Mouse (Mus musculus): ENCODE measurements at regions not wholly inside any gene's neighbourhood (a gene's known extent, or its start where the extent isn't known, plus 50 kb on each side); places are given as distances from the start of the nearest gene placed in this dataset.

DNA sequence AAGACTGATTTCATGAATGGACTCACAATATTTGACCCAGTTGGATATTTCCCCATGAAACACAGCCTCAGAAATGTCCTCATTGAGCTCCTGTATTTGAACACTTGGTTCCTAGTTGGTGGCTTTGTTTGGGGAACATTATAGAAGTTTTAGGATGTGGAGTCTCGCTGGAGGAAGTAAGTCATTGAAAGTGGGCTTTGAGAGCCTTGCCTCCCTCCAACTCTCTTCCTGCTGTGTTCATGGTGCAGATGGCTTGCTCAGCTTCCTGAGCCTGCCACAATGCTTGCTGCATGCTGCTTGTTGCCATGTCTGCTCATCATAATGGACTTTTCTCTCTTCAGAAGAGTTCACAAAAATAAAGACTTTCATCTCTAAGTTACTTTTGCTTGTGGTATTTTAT is 239.5 kb upstream of the Trib2 start:
- ATAC-seq (no peak), DNase-seq (ENCODE audit: low spot score) (no peak)
- H3K27ac ChIP-seq = no peak overlapping the region
- no peak overlapping the region for H3K4me3 ChIP-seq (ENCODE audit: low read length)
- no peak for TF ChIP-seq CTCF (IDR thresholded peaks at IDR 0.05; ENCODE audit: low read depth)
- no peak overlapping the region for H3K9ac ChIP-seq (replicated peaks; ENCODE audit: low read length)
- no peak overlapping the region for H3K4me2 ChIP-seq (ENCODE audit: low read depth, low read length)
- H3K27me3 ChIP-seq (ENCODE audit: insufficient read depth, low read length) = no peaks in the 10 kb centered on the region
- H3K9me3 ChIP-seq (ENCODE audit: low read length) = no peaks in the 10 kb centered on the region
- WGBS = 53% methylated on average over 1 of the region's 1 CpGs
- H3K36me3 ChIP-seq (ENCODE audit: insufficient read depth, low read length) = no peaks in the 10 kb centered on the region
- H3K4me1 ChIP-seq (ENCODE audit: insufficient read depth, low read length) = no peaks in the 10 kb centered on the region

DNA sequence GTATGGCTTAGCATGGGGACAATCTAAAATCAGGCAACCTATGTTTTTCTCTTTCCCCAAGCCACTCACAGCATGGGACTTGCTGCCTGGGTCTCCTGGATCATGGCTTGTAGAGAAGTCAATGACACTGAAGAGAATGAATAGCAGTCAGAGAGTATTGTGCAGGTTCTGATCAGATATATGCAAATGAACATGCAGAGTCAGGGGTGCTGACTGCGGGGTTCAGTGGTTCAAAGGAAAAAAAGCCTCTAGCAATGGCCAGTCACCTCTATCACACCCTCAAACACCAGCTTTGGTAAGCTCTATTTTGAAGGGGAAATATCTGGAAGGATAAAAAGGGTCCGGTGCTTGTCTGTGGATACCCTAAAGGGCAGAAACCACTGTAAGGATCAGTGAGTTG is 237.9 kb upstream of the Trib2 start:
- ATAC-seq = no peak
- H3K9me3 ChIP-seq (ENCODE audit: low read length) = no peaks in the 10 kb centered on the region
- no peak for TF ChIP-seq CTCF (IDR thresholded peaks at IDR 0.05; ENCODE audit: low read depth)
- H3K9ac ChIP-seq (replicated peaks; ENCODE audit: low read length) = no peak overlapping the region
- no peak overlapping the region for H3K4me2 ChIP-seq (ENCODE audit: low read depth, low read length)
- DNase-seq (ENCODE audit: low spot score) = no peak
- no peak overlapping the region for H3K4me3 ChIP-seq (ENCODE audit: low read length)
- H3K36me3 ChIP-seq (ENCODE audit: insufficient read depth, low read length) = no peaks in the 10 kb centered on the region
- 82% methylated on average over 2 of the region's 2 CpGs for WGBS
- no peaks in the 10 kb centered on the region for H3K4me1 ChIP-seq (ENCODE audit: insufficient read depth, low read length)
- no peaks in the 10 kb centered on the region for H3K27me3 ChIP-seq (ENCODE audit: insufficient read depth, low read length)
- no peak overlapping the region for H3K27ac ChIP-seq

- DNase-seq (ENCODE audit: low spot score) = no peak
- no peaks in the 10 kb centered on the region for H3K9me3 ChIP-seq (ENCODE audit: low read length)
- 69% methylated on average over 3 of the region's 3 CpGs for WGBS
- H3K36me3 ChIP-seq (ENCODE audit: insufficient read depth, low read length) = no peaks in the 10 kb centered on the region
- no peak for TF ChIP-seq CTCF (IDR thresholded peaks at IDR 0.05; ENCODE audit: low read depth)
- H3K27ac ChIP-seq = no peak overlapping the region
- no peak for ATAC-seq
- H3K4me2 ChIP-seq (ENCODE audit: low read depth, low read length) = no peak overlapping the region
- no peaks in the 10 kb centered on the region for H3K4me1 ChIP-seq (ENCODE audit: insufficient read depth, low read length)
- no peak overlapping the region for H3K9ac ChIP-seq (replicated peaks; ENCODE audit: low read length)
- no peaks in the 10 kb centered on the region for H3K27me3 ChIP-seq (ENCODE audit: insufficient read depth, low read length)
- no peak overlapping the region for H3K4me3 ChIP-seq (ENCODE audit: low read length)
Measured at GRCm38 (mm10) chr12:16053735-16054134, 237.0 kb upstream of the Trib2 start.

DNA sequence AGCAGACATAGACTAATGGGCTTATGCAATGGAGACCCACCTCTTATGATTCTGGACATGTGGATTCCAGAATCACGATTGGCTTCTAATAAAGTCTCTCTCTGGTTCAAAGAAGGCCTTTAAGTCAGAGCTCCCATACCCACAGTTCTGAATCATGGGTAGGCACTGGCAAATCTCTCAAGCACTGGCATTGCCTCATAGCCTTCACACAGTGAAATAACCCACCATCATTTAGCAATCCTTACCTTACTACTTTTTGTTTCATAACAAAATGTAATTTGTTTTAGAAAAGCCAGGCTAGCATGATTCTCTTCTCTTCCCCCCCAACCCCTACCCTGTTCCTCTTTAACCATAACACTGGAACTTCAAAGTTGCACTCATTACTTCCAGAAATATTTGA is 236.3 kb upstream of the Trib2 start:
- no peak for TF ChIP-seq CTCF (IDR thresholded peaks at IDR 0.05; ENCODE audit: low read depth)
- Histone ChIP-seq H3K4me2 (ENCODE audit: low read depth, low read length) (no peak overlapping the region), H3K4me1 (ENCODE audit: insufficient read depth, low read length) (no peaks in the 10 kb centered on the region), H3K9me3 (ENCODE audit: low read length) (no peaks in the 10 kb centered on the region), H3K27ac (no peak overlapping the region), H3K27me3 (ENCODE audit: insufficient read depth, low read length) (no peaks in the 10 kb centered on the region), H3K4me3 (ENCODE audit: low read length) (no peak overlapping the region), H3K36me3 (ENCODE audit: insufficient read depth, low read length) (no peaks in the 10 kb centered on the region), H3K9ac (replicated peaks; ENCODE audit: low read length) (no peak overlapping the region)
- no peak for DNase-seq (ENCODE audit: low spot score)
- WGBS = 77% methylated on average over 1 of the region's 1 CpGs
- no peak for ATAC-seq

DNA sequence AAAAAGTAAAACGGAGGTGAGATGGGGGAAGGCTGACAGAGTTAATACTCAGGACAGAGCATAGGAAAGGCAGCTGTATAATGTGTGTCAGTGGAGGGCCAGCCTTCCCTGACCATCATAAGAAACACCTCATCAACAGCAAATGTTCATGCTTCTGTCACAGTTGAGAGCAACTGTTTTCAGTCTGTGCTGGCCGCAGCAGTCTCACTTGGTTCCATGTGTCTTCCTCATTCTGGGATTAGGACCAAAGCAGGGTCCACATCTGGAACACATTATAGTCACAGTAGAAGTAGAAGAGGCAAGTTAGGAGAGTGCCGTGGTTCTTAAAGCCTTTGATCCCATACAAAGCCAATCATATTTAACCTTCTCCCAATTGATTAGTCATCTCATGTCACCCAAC is 235.6 kb upstream of the Trib2 start:
- 85% methylated on average over 3 of the region's 3 CpGs for WGBS
- TF ChIP-seq CTCF (IDR thresholded peaks at IDR 0.05; ENCODE audit: low read depth) = no peak

DNA sequence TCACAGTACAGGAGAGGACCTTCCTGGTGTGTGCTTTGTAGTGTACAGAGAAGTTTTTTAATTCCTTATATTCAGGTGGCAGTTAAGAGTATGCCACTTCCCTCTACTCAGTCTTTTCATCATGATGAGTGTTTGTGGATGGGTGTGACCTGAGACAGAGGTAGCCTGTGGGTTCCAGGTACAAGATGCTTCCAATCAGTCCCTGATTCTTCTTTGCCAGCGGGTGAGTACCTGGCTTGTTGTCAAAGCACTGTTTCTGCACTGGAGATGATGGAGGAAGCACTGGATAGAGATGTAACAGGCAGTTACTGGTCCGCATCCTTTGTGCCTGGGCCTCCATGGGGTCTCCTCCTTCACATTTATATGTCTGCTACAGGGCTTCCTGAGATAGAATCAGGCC is 234.7 kb upstream of the Trib2 start:
- WGBS = 87% methylated on average over 2 of the region's 2 CpGs
- H3K4me3 ChIP-seq (ENCODE audit: low read length) = no peak overlapping the region
- DNase-seq (ENCODE audit: low spot score) (no peak), ATAC-seq (no peak)
- no peak overlapping the region for H3K27ac ChIP-seq
- no peaks in the 10 kb centered on the region for H3K9me3 ChIP-seq (ENCODE audit: low read length)
- no peak for TF ChIP-seq CTCF (IDR thresholded peaks at IDR 0.05; ENCODE audit: low read depth)
- no peaks in the 10 kb centered on the region for H3K36me3 ChIP-seq (ENCODE audit: insufficient read depth, low read length)
- H3K9ac ChIP-seq (replicated peaks; ENCODE audit: low read length) = no peak overlapping the region
- no peaks in the 10 kb centered on the region for H3K27me3 ChIP-seq (ENCODE audit: insufficient read depth, low read length)
- H3K4me1 ChIP-seq (ENCODE audit: insufficient read depth, low read length) = no peaks in the 10 kb centered on the region
- no peak overlapping the region for H3K4me2 ChIP-seq (ENCODE audit: low read depth, low read length)

More for the DNA sequence above, 235.6 kb upstream of the Trib2 start:
- no peak overlapping the region for H3K4me3 ChIP-seq (ENCODE audit: low read length)
- ATAC-seq = no peak
- H3K4me2 ChIP-seq (ENCODE audit: low read depth, low read length) = no peak overlapping the region
- no peaks in the 10 kb centered on the region for H3K27me3 ChIP-seq (ENCODE audit: insufficient read depth, low read length)
- H3K4me1 ChIP-seq (ENCODE audit: insufficient read depth, low read length) = no peaks in the 10 kb centered on the region
- no peaks in the 10 kb centered on the region for H3K9me3 ChIP-seq (ENCODE audit: low read length)
- no peak overlapping the region for H3K27ac ChIP-seq
- no peak for DNase-seq (ENCODE audit: low spot score)
- H3K36me3 ChIP-seq (ENCODE audit: insufficient read depth, low read length) = no peaks in the 10 kb centered on the region
- H3K9ac ChIP-seq (replicated peaks; ENCODE audit: low read length) = no peak overlapping the region

DNA sequence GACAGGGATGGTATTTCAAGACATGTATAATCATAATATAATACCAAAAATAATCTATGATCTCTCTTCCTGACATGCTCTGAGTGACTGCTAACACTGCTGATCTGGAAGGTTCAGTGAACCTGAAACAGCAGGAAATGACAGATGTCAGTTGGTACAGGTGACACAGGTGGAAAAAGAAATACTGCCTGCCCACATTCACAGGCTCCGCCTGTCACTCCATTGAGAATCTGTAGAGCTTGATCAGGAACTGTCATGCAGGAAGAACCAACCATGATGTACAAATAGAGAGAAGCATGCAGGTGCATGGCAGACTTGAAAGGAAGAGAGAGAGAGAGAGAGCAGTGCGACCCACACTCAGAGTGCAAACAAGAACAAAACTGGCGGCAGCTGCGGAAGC is 232.8 kb upstream of the Trib2 start:
- DNase-seq (ENCODE audit: low spot score) (no peak), ATAC-seq (no peak)
- no peak overlapping the region for H3K9ac ChIP-seq (replicated peaks; ENCODE audit: low read length)
- no peak overlapping the region for H3K27ac ChIP-seq
- no peaks in the 10 kb centered on the region for H3K27me3 ChIP-seq (ENCODE audit: insufficient read depth, low read length)
- 52% methylated on average over 4 of the region's 4 CpGs for WGBS
- H3K4me1 ChIP-seq (ENCODE audit: insufficient read depth, low read length) = no peaks in the 10 kb centered on the region
- H3K4me2 ChIP-seq (ENCODE audit: low read depth, low read length) = no peak overlapping the region
- no peak for TF ChIP-seq CTCF (IDR thresholded peaks at IDR 0.05; ENCODE audit: low read depth)
- no peaks in the 10 kb centered on the region for H3K9me3 ChIP-seq (ENCODE audit: low read length)
- no peak overlapping the region for H3K4me3 ChIP-seq (ENCODE audit: low read length)
- H3K36me3 ChIP-seq (ENCODE audit: insufficient read depth, low read length) = no peaks in the 10 kb centered on the region
